Mouse (Mus musculus) cerebellum, adult 2 months (tissue): ENCODE data around the gene Esd.

Experiments used
- CTCF ChIP-seq: fragments of 200-500 bp; IDR thresholded peaks from 2 replicates; pipeline ENCODE4 v1.5.1; 2011; ENCODE audit warnings: low read depth, mild to moderate bottlenecking, control low read depth, low read length, moderate library complexity, borderline replicate concordance; ENCODE audit not compliant: insufficient read depth
- POLR2A ChIP-seq: fragments of 200-500 bp; IDR thresholded peaks from 2 replicates; pipeline ENCODE4 v1.6.1; 2011; ENCODE audit warnings: low read length, control low read depth, borderline replicate concordance; ENCODE audit not compliant: insufficient read depth

DNA sequence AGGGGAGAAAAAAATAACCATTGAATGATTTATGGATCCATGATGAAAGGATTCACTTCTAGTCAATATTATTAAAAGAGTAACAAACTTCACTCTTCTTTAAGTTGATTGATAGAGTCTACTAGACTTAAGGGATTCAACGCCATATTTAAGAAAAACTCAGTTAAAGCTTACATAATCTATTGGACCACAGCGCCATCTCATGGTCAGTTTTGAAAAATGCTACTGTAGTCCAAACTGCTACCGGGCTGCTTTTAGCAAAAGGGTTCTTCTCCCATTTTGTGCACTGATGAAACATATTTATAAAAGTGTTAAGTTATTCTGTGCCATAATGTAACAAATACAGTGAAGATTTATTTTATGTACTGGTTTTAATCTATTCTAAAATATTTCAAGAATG is 23.0 kb upstream of the Esd start:
- TF ChIP-seq CTCF = no peak
- no peak for TF ChIP-seq POLR2A
